Mouse (Mus musculus): ENCODE results near the gene Rhoj. TPM values are rescaled to one million over a fixed set of nuclear protein-coding genes. Genes with fewer than 3 reads are reported as not detected.
A peak's percentile ranks its signal among the peaks of the same experiment; 100 is the strongest.
"Not testable (repeated sequence)": the region's sequence is repeated elsewhere in the genome, so short reads cannot be mapped to it uniquely, and the experiment has no call there.

The Rhoj gene
- total RNA-seq, 2 experiments from 2014 or later = 4.5 to 6.3 TPM

DNA sequence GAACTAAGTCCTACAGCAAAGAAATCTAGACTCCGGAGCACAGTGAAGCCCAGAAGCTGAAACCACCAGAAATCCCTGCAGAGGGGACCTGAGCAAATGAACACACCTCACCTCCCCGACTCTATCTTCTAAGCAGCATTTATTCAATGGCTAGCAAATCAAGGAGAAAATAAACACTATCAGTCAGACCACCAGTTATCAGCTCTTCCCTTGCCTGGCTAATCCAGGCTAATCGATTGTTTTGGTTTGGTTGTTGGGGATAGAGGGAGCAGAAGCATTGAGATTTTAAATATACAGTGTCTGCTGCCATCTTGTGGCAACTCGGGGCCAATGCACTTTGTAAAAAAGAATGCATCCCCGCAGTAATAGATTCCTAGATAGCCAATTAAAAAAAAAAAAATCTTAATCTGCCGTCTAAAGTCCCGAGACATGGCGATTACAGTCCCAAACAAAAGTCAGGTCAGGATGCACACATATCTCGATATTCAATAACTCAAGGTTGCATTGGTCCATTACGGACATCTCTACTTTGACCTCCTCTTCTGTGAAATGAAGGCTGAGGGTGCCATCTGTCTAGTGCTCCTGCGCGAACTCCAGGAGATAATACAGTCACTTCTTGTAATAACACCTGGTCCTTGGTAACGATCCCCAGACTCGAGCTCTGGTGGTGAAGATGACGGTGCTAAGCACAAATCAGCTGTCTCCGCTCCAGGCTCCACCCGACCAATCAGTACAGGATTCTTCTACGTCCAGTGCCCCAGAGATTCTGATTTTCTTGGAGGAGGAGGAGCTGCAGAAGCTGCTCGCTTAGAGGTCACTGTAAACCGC is 81.4 kb downstream of the Rhoj start:
- DNase-seq (ENCODE audit: extremely low spot score in 1 of 2, low spot score in 1 of 2) = peak in 1 of 2 experiments; percentile 54

DNA sequence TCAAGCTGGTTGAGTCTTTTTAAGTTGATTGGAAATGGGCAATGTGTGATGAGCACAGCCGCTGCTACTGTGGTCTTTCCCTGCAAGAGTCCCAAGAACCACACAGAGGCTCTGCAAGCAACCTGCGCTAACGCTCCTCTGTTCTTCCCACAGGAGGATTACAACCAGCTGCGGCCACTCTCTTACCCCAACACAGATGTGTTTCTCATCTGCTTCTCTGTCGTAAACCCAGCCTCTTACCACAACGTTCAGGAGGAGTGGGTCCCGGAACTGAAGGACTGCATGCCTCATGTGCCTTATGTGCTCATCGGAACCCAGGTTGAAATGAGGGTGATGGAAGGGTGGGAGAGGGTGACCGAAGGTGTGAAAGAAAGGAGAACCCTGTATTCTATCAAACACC is 83.4 kb downstream of the Rhoj start:
- no peak for DNase-seq (ENCODE audit: extremely low spot score in 1 of 2, low spot score in 1 of 2)

DNA sequence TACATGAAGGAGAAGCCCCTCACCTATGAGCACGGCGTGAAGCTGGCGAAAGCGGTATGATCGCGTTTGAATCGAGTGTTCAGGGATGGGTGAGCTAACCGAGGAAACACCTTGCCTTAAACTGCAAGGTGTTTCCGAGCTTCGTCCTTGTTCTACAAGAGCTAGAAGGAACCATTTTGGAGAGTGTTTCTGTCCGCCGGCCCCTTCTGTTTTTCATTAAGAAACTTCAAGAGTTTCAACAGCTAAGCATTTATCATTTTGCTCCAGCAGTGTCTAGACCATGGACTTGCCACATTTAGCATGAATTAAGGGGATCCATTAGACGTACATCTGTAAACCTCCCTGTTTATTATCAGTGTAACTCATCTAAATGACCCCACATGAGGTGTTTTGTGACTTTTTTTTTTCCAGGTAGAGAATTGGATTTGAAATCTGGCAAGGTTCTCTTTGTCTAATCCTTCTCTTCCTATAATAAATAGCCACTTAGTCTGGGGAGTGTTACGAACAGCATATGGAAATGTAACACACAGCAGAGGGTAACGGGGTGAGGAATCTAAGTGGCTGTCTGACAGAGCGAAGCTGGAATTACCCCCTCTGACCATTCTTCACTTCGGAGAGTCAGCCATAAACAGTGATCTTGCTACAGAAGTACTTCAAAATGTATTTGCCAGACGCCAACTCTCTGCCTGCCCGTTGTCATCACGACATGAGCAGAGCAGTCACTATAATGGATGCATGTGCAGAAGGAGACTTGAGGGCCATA is 86.1 kb downstream of the Rhoj start:
- no peak for DNase-seq (ENCODE audit: extremely low spot score in 1 of 2, low spot score in 1 of 2)

DNA sequence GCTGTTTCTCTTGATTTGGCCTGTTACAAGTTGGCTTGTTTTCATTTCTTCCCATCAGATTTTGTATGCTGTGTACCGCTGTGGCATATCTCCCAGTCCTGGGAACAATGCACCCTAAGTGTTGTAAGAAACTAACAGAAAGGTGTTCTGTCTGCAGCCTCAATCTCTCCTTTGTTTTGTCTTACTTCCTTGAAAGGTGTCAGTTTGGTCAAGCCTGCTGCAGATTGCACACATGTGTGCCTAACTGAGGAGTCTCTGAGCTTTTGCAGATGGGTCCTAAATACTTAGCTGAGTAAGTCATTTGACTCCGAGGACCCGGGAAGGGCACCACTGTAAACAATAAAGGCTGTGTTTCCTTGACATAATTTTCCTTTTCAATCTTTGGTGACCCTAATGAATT is 88.5 kb downstream of the Rhoj start:
- DNase-seq (ENCODE audit: extremely low spot score in 1 of 2, low spot score in 1 of 2) = no peak

DNA sequence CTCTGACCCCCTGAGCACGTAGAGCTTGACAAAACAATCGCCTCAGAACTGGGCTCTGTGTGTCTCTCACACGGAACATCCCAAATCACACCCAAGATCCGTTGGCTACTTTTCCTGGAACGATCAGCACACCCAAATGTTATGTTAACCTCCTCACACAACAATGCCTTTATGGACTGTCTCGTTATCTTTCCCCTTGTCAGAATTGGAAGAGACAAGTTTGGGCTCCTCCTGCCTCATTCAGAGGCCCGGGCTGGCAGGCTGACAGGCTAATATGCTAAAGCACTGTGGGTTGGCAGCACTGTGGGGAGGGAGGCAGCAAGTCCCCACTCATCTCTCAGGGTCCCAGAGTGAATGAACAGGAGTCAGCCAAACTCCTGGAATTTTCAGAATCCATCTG is 89.0 kb downstream of the Rhoj start:
- DNase-seq (ENCODE audit: extremely low spot score in 1 of 2, low spot score in 1 of 2) = no peak

DNA sequence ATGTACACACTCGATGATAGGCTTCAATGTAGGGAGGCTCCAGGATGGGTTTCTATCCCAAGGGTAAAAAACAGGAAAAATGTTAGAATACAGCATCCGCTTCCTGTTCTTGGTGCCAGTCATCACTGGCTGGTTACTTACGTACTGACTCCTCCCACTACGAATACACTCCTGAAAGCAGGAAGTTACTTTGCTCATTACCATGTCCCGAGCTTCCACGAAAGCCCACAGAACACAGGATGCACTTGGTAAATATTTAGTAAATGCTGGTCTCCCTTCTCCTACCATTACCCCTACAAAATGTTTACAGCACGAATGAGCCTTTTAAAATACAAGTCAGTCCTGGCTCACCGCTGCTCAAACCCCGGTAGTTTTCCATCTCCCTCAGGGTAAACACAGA is 104.8 kb downstream of the Rhoj start:
- DNase-seq (ENCODE audit: extremely low spot score in 1 of 2, low spot score in 1 of 2) = no peak

DNA sequence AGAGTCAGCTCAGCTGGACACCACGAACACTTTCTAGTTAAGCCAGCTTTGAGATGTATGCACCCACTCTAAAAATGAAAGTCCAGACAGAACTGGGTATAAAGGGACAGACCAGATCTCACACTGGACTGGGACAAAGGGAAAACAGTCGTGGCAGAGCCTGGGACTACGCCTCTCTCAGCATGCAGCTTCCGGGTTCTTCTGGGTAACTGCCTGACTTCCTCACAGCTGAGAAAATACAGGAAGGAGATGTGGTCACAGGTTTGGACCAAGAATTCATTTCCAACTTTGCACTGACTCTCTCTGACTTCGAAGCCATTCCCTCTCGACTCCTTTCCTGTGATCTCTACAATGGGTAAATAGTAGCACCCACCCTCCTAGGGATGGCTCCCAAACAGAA is 106.9 kb downstream of the Rhoj start:
- DNase-seq (ENCODE audit: extremely low spot score in 1 of 2, low spot score in 1 of 2) = no peak

DNA sequence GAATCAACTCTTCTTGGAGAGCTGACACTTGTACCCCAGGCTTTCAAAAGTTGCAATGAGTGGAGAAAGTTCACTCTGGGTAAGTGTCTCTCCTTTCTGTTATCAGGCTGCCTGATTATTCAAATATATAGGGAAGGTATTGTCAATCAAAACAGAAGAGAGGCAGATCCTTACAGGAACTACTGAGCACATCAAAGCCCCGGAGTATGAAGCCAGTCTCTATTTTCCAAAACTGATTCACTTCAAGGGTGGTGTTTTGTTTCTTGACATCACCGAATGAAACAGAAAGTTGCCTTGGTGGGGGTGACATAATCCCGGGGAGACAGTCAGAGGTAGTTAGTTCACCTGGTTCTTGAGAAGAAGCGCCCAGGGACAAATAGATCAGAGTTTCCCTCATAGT is 108.6 kb downstream of the Rhoj start, which contains the start of gene Gphb5:
Gene Gphb5 (minus strand): TSS at position 101 of the 400 bp plus-strand sequence.
- DNase-seq (ENCODE audit: extremely low spot score in 1 of 2, low spot score in 1 of 2) = no peak

DNA sequence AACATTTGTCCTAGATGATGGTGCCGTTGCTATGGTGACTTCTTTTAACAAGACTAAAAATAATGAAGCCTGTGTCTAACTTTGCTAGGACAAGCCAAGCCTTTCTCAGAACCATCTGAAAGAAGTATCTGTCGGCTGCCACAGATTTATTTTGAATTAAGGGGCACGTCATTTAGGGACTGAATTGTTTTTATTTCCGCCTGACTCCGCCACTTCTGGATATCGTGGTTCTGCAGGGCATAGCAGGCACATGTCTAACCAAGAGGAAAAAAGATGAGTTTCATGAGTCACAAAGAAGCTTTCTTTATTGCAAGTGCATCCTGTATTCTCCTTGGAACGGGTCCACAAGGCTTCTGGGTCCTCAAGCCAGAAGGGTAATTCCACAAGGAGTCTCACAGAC is 116.2 kb downstream of the Rhoj start:
- DNase-seq (ENCODE audit: extremely low spot score in 1 of 2, low spot score in 1 of 2) = no peak

DNA sequence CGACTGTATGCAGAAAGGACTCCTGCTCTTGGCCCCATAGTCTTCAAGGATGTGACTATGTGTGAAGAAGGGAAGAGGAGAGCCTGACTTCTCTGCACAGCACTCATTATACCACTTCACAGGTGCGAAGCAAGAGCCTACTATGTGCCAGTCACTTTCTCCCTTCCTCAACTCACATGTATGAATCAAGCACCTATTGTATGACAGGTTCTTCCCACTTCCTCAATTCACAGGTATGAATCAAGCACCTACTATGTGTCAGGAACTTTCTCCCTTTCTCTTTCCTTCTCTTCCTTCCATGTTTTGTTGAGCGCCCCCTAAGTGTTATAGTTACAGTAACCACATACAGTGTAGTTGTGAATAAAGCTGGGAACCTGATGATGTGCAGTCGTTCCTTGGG is 116.7 kb downstream of the Rhoj start:
- DNase-seq (ENCODE audit: extremely low spot score in 1 of 2, low spot score in 1 of 2) = no peak

DNA sequence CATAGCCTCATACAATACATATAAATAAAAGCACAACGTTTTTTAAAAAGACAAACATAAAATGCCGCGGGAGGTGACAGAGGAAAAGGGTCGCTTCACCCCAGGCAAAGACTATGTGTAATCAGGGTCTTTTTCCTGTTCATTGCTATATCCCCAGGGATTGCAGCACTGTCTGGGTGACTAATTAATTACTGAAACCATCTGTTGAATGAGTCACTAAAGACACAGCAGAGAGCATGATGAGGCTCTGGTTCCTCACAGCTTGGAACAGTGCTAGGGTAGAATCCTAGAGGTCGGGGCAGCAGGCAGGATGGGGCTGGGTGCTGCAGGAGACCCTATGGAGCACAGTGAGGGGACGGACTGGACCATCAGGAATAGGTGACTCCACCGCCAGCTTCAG is 117.8 kb downstream of the Rhoj start:
- DNase-seq (ENCODE audit: extremely low spot score in 1 of 2, low spot score in 1 of 2) = no peak

DNA sequence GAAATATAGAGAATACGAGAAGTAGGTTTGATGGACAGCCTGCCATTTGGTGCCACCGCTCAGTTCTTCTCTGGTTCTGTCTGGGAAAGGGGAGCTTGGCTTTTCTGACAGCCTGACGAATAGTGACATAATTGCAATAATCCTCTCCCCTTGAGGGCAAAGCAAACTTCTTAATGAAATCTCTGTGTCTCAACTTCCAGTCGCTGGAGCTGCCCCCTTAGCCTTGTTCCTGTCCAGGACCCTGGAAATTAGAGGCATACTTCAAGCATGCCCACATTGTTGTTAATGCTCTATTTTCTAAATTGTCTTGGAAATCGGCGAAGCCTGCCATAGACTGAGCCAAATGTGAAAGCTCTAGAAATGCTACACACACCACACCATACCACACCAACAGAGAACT is 120.6 kb downstream of the Rhoj start:
- DNase-seq (ENCODE audit: extremely low spot score in 1 of 2, low spot score in 1 of 2) = no peak

DNA sequence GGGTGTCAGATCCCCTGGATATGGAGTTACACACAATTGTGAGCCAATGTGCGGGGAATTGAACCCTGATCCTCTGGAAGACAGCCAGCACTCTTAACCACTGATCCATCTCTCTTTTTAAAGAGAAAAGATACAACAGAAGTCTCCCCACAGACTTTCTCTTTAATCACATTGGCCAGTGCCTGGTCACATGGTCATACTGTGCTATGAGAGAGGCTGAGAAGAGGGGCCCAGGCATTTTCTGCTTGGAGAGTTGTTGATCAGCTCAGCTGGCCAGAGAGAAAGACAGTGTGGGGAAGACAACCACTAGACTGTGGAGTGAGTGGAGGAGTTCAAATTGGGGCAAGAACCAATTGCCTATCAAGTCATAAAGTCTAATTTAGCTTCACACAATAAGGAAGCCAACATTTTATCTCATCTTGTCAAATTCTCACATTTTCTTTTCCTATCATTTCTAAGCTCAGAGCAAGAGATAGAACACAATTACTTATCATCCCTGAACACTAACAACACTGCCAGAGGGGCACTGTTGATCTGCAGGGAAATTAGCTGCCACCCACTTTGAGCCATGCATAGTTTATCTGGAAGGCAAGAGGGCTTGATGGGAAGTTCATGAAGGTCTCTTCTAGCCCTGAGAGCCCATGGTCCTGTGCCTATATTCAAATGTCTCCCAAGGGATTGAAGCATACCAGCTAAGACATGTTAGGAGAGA is 121.7 kb downstream of the Rhoj start:
- DNase-seq (ENCODE audit: extremely low spot score in 1 of 2, low spot score in 1 of 2) = no peak

DNA sequence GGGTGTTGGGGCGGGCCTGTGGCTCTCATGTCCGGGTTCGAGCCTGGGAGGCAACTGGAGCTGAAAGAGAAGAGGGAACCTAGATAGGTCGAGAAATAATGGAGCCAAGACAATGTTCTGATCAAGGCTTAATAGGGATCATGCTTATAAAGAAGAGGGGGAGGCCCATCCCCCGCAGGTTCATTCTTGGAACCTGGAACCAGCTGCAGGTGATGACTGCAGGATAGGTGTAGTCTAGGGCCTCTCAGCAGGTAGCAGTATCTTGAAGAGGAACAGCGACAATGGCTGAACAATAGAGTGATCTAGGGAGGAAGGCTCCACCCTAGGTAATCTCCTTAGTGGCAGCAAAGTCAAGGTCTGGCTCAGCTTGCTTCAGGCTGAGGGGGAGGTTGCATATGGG is 124.3 kb downstream of the Rhoj start:
- not testable (repeated sequence) for DNase-seq (ENCODE audit: extremely low spot score in 1 of 2, low spot score in 1 of 2)

DNA sequence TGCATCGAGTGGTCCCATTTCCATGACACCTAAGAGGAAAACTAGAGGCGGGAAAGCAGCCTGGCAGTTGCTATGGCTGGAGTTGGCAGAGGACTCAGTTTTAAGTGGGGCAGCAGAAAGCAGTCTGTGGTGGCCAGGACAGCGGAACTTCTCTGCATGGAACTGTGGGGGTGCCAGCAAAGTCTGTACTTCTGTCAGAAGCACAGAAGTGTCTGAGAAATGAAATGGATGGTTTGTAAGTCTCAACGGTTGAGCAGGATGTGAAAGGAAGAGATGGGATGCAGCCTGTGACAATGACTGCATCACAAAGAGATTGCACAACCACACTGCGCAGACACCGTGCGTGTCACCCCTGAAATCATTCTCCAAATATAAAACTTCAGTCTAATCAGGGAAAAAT is 138.1 kb downstream of the Rhoj start:
- no peak for DNase-seq (ENCODE audit: extremely low spot score in 1 of 2, low spot score in 1 of 2)

DNA sequence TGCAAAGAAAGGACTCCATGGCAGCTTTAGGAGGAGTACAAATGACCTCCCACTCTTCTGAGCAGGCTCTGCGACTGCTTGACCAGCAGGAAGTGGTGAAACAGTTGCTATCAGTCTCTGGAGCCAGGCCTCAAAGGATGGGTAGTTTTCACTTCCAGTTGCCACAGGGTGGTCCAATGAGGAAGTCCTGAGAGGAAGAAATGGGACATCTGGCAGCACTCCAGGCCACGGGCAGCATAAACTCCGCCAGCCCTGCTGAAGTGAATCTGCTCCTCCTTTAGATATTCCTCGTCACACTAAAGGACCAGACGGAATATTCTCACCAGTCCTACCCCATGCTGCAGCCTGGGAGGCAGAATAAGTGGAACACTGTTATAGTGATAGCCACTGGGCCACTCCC is 140.8 kb downstream of the Rhoj start:
- DNase-seq (ENCODE audit: extremely low spot score in 1 of 2, low spot score in 1 of 2) = peak in 1 of 2 experiments; percentile 50

DNA sequence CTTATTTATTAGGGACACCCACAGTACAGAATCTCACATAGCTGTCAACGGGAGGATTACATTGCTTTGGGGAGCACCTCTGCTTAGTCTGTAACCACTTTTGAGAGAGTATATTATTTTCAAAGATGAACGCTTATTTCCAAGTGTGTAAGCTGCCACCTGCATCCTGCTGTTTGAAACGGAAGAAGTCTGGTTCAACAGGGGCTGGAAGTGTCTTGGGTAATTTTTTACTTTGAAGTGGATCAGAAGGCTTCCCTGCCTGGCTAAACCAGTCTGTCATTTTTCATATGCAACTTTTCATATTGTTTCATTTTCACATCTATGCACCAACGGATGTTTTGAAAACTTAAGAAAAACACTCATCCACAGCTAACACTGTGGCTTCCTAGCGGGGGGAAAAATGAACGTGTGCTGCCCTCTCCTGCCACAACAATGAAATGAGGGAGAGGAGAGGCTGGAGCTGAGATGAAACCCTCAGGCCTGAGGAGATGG is 141.4 kb downstream of the Rhoj start:
- DNase-seq (ENCODE audit: extremely low spot score in 1 of 2, low spot score in 1 of 2) = no peak

DNA sequence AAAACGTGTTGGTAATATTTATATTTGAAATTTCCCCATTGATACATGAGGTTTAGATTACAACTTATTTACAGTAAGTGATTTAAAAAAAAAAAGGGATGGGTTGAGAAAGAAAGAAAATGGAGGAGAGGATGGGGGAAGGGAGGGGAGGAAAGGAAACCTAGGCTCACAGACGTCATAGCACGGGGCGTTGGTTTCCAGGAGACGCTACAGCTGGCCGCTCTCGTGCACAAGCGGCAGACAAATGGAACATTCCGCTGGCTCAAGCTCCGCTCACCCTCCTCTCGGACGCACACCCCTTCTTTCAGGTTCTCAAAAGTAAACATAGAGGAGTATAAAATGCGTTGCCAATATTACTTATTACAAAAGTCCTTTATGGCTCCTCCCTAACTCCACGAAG is 141.9 kb downstream of the Rhoj start:
- no peak for DNase-seq (ENCODE audit: extremely low spot score in 1 of 2, low spot score in 1 of 2)

DNA sequence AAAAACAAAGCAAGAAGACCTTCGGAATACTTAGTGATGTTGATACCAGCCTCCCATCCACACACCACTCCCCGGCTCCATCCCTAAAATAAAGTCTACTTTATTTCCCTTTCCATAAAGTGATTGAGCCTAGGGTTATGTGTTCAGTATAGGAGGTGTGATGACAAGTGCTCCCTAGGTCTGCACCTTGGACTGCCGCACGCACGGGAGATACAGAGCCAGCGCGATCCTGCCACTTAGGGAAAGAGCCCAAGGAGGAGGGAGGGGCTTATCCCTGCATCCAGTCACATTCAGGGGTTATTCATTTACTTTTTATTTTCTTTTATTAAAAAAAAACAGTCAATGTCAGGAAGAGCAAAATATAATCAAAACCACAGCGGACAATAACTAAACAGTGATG is 142.5 kb downstream of the Rhoj start:
- no peak for DNase-seq (ENCODE audit: extremely low spot score in 1 of 2, low spot score in 1 of 2)
